Mouse (Mus musculus) adrenal gland, adult 8-10 months (tissue): ENCODE data around the gene Timp1. TPM values are rescaled to one million over a fixed set of nuclear protein-coding genes. Genes with fewer than 3 reads are reported as not detected.

Source experiments
- DNase-seq: peaks from one replicate; pipeline ENCODE4 v3.0.0; 2022
- total RNA-seq, 4 experiments: library from RNA; stranded (reverse); gene quantifications; 2 replicates each; pipeline ENCODE4 v1.2.4; 2022

The Timp1 gene
- total RNA-seq: 10 to 100 TPM; 24.7 to 50.1 (median 29.6) TPM

DNA sequence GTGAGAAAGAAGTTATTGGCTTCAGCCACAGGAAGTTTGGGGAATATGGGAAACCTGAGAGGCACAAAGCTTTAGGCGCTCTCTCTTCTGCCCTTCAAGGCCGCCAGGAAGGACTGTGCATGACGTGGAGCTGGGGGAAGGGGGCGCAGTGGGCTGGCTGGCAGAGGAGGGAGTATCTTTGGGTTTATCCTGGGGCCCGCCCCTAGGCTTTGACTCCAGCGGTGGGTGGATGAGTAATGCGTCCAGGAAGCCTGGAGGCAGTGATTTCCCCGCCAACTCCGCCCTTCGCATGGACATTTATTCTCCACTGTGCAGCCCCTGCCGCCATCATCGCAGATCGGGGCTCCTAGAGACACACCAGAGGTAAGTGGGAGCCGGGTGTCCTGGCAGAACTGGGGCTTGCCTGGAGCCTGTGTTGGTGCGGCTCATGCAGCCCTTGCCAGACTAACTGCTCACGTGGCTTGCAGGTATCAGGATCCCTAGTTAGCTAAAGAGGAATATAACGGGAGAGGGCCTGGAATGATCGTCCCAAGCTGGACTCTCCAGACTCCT, at the start of gene Timp1:
Gene Timp1 (plus strand): TSS at position 205 of the 552 bp plus-strand sequence.
- DNase-seq: peak; percentile 68

DNA sequence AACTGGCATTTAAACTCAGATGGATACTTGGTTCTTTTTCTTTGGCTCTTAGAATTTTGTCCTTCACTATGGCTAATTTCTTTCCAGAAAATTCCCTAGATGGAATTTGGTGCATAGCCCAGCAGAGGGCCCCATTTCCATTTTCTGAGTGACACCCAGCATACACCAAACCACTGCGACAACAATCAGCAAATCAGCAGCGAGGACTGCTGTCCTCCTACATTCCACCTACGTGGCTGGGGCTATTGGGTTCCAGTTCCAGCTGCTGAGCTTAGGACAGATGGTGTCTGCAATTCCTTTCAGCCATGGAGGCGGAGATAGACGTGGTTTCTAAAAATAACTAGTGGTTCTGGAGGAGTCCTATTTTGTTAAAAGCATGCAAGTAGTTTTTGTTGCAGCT, 41.0 kb upstream of the Timp1 start:
- peak; percentile 42 for DNase-seq

DNA sequence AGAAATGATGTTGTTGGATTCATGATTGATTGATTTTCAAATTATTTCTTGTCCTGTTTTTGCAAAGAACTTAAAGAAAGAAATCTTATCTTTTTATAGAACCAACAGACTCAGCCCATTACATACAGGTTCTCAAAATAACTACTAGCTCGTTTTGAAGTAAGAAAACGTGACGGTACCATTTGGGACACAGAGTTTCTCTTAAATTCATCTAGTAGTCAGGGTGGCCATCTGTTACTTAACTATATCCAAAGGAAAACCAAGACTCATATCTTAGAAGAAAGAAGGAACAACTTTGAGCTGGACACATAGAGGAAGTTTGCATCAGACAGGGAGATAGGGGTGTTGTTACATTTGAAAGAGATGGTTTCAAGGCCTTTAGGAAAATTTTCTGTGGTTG, 22.7 kb upstream of the Timp1 start:
- DNase-seq: no peak

DNA sequence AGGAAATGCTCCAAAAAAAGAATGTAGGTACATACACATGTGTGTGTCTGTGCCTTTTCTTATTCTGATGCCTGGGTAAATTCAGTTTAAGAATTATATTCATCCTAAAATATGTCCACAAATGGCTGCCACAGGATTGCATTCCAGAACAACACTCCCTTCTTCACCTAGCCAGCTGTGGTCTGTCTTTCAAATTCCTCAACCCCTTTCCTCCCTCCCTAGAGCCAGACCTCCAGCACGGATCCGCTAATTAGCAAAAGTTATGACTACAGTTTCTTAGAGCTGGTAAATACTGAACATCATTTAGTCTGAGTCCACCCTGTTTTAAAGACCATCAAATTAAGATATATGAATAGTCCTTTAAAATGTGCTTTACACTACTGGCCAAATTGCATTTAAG, 22.1 kb upstream of the Timp1 start:
- DNase-seq: no peak

DNA sequence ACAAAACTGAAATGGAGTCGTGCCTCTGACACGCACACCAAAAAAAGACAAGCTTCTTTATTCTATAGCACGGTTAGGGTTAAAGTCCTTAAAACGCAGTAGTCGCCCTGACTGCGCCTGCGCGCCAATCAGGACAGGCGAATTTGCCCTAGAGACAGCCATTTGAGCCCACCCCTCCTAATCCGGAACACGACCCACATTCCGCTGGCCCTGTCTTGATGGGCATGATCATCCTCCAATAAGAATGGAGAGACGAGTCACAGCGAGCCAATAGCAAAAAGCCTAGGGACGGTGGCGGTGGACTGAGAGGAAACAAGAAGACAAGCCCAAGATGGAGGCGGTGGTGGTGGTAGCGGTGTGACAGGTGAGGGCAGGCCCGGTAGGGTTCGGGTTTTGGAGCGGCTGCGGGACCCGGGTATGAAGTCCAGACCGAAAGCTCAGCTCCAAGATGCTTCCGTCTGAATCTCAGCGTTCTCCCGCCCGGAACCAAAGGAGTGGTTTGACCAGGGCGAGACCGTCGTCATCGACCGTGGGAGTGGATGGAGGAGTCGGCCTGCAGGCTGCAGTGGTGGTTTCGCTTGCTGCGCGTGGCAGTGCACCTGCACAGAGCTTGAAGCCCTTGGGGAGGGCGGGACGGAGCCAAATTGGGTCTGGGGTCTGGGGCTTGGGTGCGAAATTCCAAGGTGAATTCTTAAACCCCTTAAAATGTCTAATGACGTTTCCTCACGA, 21.5 kb upstream of the Timp1 start:
- DNase-seq: peak; percentile 91

- DNase-seq: no peak
Observed at GRCm38 (mm10) chrX:20853794-20854193, 16.2 kb upstream of the Timp1 start.

DNA sequence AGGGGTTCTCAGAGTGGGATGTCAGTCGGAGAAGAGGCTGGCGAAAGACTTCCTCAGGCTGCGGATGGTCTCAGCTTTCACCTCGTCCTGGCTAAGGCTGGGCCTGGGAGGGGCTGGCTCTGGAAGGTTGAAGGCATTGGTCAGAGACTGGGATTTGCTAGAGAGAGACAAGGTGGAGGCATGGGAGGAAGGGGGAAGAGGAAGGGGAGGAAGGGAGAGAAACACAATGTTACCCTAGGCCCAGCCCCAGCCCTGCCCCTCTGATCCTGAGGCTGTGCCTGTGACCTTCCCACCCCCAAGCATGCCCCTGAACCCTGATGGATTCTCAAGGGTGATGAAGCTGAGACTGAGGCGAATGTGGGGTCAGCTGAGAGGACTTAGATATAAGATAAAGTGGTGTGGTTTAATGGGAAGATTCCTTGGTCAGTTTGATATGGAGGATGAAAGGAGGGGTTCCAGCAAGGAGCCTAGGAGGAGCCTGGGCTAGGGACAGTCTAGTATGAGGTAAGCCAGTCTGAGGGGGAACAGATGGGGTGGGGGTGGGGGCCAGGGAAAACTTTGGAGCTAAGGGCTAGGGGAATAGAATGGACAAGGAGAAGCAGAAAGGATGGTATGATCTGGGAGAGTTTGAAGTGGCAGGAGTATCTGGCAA, 8.4 kb upstream of the Timp1 start:
- no peak for DNase-seq

DNA sequence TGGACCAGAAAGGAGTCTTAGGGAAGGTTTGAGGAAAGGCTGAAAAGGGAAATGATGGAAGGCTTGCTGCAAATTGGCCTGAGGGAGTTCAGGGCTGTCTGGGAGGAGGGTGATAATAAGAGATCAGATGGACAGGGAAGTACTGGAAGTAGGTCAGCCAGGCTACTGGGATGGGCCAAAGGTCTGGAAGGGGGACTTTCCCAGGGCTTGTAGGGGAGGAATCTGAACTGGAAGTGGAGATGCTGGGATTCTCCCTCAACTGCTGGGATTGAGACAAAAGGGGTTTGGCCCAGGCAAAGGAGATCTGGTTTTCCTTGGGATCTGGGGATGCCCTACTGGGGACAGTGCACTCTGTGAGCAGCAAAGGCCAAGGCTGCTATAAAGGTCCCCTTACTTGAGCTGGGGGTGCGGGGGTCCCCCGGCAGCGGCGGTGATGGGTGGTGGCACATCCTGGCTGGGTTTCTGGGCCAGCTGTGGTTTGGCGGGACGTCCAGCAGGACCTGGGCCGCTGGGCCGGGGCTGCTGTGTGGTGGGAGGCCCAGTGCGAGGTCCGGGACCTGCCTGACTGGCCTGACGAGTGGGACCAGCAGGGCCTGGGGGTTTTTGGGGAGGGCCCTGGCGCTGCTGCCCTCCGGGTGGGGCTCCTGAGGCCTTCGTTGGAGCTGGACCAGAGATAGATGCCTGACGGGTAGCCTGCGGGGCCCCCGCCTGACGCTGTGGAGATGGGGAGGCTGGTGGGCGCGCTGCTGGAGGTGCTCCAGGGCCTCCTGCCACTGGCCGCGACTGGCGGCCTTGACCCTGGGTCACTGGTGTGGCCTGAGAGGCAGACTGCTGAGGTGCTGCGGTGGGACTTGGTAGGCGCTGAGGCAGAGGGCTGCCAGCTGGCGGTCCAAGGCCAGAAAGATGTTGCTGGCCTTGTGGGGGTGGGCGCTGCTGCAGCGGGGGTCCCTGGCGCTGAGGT, 7.6 kb upstream of the Timp1 start:
- DNase-seq: no peak

- no peak for DNase-seq
Observed at GRCm38 (mm10) chrX:20863161-20864101, 6.5 kb upstream of the Timp1 start.

- no peak for DNase-seq
Observed at GRCm38 (mm10) chrX:20868091-20868490, 1.9 kb upstream of the Timp1 start.

DNA sequence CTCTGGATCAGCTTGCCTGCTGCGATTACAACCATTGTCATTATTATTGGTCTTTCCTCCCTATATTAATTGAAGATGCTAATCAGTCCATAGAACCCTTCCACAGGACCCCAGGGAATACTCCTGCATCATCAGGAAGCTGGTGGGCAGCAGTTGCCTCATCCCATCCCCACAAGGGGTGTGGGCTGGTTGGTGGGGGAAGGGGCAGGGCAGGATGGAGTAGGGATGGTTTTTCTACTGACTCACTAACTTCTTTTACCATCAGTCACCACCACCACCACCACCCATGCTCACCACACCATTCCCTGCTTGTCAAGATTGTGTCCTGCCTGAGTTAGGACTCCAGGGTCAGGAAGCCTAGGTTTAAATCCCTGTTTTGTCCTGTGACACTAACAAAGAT, 763 bp upstream of the Timp1 start:
- DNase-seq: no peak

DNA sequence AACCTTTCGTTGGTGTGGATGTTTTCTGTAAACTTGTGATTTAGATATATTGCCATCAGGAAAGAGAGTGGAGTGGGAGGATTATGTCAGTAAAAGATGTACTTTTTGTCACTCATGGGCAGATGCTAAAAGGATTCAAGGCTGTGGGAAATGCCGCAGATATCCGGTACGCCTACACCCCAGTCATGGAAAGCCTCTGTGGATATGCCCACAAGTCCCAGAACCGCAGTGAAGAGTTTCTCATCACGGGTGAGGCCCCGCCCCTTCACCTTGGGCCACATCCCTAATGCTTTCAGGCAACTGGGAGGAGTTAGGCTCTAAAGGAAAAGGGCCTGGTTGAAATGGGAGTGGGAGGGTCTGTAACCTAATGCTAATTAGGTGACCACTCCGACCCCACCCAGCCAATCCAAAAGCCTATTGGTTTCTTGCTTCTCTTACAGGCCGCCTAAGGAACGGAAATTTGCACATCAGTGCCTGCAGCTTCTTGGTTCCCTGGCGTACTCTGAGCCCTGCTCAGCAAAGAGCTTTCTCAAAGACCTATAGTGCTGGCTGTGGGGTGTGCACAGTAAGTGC, 3.0 kb downstream of the Timp1 start:
- DNase-seq: no peak

- no peak for DNase-seq
Observed at GRCm38 (mm10) chrX:20875241-20875640, 5.3 kb downstream of the Timp1 start.

DNA sequence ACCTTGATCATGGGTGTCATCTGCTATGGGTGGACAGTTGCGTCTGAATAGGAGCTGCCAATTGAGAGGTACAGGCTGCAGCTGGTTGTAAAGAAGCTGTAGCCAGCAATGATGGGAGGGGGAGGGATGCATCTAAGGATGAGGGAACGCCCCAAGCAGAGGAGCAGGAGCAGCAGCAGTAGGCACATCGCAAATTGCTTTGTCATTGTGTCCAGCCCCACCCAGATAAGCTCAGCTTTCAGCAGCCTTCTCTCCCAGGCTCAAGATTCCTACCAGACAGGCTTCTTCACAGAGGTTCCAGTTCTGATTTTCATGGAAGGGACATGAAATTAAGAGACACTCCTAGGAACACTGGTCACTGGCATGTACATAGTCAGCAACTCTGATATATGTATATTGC, 40.1 kb downstream of the Timp1 start:
- no peak for DNase-seq

- DNase-seq: no peak
Observed at GRCm38 (mm10) chrX:20913726-20914125, 43.8 kb downstream of the Timp1 start.

DNA sequence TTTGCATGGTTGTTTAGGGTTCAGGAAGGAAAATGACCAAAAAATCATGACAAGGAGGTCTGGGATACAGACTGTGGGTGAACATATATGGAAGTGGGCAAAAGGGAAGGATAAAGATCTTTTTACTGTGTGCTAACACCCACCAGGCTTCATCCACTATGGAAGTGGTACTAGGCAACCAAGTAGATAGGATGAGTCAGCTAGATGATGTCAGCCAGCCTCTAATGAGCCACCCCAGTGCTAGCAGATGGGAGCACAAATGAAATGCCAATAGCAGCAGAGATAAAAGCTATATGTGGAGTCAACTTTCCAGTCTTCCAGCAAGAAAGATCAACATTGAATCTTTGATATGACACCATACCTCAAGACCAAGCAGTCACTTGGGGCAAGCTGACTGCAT, 45.1 kb downstream of the Timp1 start:
- DNase-seq: no peak

DNA sequence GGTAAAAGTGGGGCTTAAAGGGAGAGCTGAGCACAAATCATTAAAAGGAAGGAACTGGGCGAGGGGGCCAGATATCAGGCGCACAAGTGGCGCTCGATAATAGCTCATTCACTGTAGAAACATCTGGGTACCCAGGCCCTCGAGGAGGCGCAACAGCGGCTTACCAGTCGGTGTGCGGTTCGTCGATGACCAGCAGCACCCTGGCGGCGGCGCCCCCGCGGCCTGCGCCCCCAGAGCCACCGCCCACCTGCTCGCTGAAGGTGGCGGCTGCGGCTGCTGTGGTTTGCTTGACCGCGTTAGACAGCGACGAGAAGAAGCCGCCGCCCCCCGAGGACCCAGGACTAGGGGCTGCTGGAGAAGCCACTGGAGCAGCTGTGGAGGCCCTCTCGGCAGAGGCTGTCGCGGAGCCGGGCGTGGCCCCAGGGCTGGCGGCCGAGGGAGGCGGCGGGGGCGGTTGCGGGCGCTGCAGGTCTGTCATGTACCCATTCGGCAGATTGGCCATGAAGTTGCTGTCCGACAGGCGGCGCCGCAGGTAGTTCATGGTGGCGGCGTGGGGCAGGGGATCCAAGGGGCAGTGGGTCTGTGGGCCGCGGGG, 50.4 kb downstream of the Timp1 start:
- peak; percentile 9 for DNase-seq

GRCm38 (mm10) chrX:20920844-20921364, 50.9 kb downstream of the Timp1 start, which contains the start of gene Syn1:
TSS of gene Syn1 (minus strand) at chrX:20921004.
- peak; percentile 80 for DNase-seq

- no peak for DNase-seq
Observed at GRCm38 (mm10) chrX:20921366-20921765, 51.4 kb downstream of the Timp1 start.

GRCm38 (mm10) chrX:20923506-20923905, 53.5 kb downstream of the Timp1 start:
- no peak for DNase-seq
